Mouse (Mus musculus) gastrocnemius, adult 2 months (tissue): ENCODE data around the gene Cdk5r1. TPM values are rescaled to one million over a fixed set of nuclear protein-coding genes. Genes with fewer than 3 reads are reported as not detected.
"Not testable (repeated sequence)": the region's sequence is repeated elsewhere in the genome, so short reads cannot be mapped to it uniquely, and the experiment has no call there.

Source experiments
- DNase-seq: peaks from one replicate; pipeline ENCODE4 v3.0.0; 2022
- H3K27ac ChIP-seq: fragments of 200-600 bp; 2 replicates; pipeline ENCODE4 v1.8.1; 2022; ENCODE audit warnings: mild to moderate bottlenecking
- H3K4me3 ChIP-seq: fragments of 200-600 bp; 2 replicates; pipeline ENCODE4 v1.8.1; 2022; ENCODE audit warnings: mild to moderate bottlenecking, moderate library complexity
- CTCF ChIP-seq: fragments of 200-600 bp; IDR thresholded peaks from 2 replicates; pipeline ENCODE4 v1.8.1; 2022; ENCODE audit warnings: antibody characterized with exemption, mild to moderate bottlenecking, moderate library complexity
- intact Hi-C: fragments of 180-260 bp; cut with DNase I; formaldehyde crosslinking; loops from one replicate; pipeline ENCODE4 v1.15.1; 2025
- long read RNA-seq, 2 experiments: library from polyadenylated mRNA; stranded (forward); transcript quantifications; one replicate each; pipeline ENCODE4 v2.0.0; 2021
- total RNA-seq, 2 experiments: library from RNA; stranded (reverse); gene quantifications; 2 replicates each; pipeline ENCODE4 v1.2.3; 2021

Cdk5r1 gene
- under 1 TPM; 0.20 to 0.42 TPM for total RNA-seq
- long read RNA-seq, experiment 1, result 0 reads
- long read RNA-seq, experiment 2, result 0 reads

DNA sequence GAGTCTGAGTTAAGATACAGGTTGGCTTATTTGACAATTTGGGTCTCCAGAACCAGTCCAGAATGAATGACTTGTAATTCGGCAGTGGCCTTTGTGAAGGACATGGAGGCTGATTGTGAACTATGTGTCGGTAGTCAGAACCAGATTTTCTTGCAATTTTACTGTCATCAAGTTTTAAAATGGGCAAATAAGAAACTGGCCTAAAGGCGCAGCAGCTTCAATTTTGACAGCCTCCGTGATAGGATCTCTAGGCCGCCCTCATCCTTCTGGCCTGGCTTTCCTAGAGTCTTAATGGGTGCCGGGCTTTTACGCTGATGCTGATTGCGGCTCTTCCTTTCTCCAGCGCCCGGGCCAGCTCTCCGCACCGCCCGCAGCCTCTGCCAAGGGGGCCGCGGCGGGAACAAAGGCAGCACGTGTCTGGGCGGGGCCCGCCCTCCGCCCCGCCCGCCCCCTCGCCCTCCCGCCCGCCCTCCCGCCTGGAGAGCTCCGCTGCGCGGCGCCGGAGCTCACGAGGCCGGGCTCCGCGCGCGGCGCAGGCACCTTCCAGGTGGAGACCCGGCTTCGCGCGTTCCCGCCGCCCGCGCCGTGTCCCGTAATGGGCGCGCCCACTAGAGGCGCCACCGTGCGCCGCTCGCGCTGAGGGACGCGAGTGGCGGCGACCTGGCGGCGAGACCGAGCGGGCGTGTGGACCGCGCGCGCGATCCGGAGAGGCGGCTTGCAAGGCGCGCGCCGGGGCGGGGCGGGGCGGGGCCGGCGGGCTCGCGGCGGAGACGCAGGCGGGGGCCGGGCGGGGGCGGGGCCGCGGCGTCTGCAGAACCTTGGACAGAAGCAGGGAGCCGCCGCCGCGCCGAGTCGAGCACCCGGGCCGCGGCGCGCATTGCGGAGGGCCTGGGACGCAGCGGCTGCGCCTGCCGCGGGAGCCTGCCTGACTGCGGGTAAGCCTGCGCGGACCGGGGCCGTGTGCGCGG is at the start of gene Cdk5r1:
TSS of gene Cdk5r1 (plus strand) at position 802 of the 968 bp plus-strand sequence.
- peak; percentile 90 for DNase-seq
- peak; percentile 50 for TF ChIP-seq CTCF
- Histone ChIP-seq H3K27ac (peak within 1 kb of the TSS; percentile 81), H3K4me3 (peak within 1 kb of the TSS; percentile 74)
- intact Hi-C loops, result no loop called here

DNA sequence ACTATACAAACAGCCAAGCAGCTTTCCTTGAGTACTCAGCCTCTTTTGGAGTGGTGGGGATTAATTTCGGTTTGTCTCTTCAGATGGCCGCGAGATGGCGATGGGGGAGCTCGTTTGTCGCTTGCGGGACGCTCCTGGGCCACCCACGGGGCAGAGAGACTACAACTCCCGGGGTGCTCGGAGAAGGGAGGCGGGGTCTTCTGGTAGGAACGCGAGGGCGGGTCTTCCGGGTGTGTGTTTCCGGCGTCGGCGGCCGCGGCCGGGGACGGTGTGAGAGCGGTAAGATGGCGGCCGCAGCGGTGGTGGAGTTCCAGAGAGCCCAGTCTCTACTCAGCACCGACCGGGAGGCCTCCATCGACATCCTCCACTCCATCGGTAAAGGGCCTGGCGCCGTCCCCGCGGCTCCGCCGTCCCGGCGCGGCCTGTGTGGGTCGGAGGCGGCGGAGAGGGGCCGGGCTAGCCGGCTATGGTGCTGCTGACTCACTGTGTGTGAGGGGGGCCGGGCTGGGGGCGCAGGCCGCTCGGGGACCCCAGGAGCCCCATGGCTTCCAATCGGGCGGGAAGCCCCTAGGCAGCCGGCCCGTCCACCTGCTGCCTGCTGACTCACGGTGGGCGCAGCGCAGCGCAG is 48.3 kb upstream of the Cdk5r1 start, which contains the start of gene Psmd11:
TSS of gene Psmd11 (plus strand) at position 235 of the 628 bp plus-strand sequence.
- peak within 1 kb of the TSS; percentile 98 for H3K27ac ChIP-seq
- intact Hi-C loops, result loop anchor here (2.0 kb wide), 1 partner anchor 242 kb away; no protein-coding TSS in a partner anchor
- peak within 1 kb of the TSS; percentile 85 for H3K4me3 ChIP-seq
- DNase-seq, result peak; percentile 97
- TF ChIP-seq CTCF, result peak; percentile 78

DNA sequence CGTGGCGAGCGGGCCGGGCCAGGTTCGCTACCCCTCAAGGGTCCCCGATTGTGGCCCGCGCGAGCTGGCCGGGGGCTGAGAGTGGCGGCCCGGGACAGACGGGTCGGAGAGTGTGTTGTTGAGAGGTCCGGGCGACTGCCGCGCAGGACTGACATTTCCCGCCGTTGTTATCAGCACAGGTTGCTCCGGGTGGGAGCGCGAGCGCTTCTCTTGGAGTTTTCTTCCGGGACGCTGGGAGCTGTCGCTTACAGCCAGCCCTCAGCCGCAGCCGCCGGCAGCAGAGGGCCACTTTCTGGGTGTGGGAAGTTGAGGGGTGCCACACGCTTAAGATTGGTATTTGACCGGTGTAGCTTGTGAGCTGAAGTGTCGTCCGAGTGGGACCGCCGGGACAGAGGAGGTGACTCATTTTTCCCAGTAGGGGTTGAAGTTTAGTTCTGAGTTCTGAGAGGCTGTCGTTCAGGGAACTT is 47.8 kb upstream of the Cdk5r1 start:
- DNase-seq, result no peak
- intact Hi-C loops, result loop anchor here (2.0 kb wide), 1 partner anchor 242 kb away; no protein-coding TSS in a partner anchor

DNA sequence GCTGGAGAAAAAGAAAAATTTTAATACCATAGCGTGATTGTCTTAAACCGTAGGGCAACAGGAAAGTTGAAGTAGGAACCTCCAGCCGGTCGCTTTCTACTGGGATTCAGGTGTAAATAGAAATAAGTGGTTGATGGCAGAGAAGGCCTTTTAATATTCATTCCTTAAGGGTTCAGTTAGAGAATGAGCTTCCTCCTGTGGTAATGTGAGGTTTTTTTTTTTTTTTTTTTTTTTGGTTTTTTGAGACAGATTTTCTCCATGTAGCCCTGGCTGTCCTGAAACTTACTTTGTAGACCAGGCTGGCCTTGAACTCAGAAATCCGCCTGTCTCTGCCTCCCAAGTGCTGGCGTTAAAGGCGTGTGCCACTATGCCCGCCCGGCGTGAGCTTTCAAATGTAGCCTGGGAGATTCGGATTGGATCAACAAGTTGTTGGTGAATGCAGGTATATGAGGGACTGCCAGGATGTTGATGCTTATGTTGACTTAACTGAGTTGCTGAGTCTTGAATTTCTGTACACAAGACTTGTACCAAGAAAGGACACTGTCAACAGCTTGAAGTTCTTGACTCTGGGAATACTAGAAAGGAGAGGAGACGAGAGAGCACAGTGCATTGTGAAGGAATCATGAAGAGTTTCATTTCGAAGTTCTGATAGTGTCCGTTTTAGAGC is 47.2 kb upstream of the Cdk5r1 start:
- DNase-seq, result no peak
- intact Hi-C loops, result loop anchor here (2.0 kb wide), 1 partner anchor 241 kb away; no protein-coding TSS in a partner anchor
- Histone ChIP-seq H3K4me3 (peak overlapping the region; percentile 85), H3K27ac (peak overlapping the region; percentile 98)
- no peak for TF ChIP-seq CTCF

More for the DNA sequence above, 47.8 kb upstream of the Cdk5r1 start:
- Histone ChIP-seq H3K4me3 (peak overlapping the region; percentile 85), H3K27ac (peak overlapping the region; percentile 98)
- TF ChIP-seq CTCF, result no peak

DNA sequence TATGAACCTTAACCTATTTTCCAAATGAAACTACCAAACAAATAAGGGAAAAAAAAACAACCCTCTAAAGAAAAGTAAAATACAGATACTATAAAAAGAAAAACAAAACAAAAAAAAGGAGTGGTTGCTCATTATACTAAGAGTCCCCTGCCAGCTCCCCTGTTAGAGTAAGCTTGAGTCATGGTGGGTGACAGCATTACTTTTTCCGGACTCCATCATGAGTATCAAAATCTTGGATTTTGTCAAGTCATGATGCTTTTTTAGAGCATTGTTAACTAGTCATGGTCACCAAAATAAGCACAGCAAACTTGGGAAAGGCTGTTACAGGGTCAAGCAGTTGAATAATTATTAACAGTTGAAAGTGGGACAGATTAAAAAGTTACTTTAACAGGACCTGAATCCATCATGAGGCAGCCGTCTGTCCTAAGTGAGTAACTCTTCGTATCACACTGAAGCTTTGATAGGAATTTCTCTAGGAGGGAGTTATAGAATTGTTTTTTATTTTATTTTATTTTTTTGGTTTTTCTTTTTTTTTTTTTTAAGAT is 46.4 kb upstream of the Cdk5r1 start:
- intact Hi-C loops, result no loop called here
- DNase-seq, result no peak
- TF ChIP-seq CTCF, result no peak
- H3K4me3 ChIP-seq, result peak overlapping the region; percentile 85
- peak overlapping the region; percentile 98 for H3K27ac ChIP-seq

DNA sequence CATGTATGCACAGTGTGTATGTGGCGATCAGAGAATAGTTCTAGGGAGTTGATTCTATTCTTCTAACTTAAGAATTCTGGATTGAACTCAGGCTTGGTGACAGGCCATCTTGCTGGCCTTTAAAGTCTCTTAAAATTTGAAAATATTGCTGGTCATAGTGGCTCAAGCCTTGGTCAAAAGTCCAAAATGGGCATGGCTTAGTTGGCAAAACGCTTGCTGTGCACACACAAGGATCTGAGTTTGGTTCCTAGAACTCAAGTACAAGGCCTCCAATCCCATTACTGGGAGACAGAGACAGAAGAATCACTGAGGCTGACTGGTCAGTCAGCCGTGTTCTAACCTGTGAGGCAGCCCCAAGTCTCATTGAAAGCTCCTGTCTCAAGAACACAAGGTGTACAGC is 29.9 kb upstream of the Cdk5r1 start:
- Histone ChIP-seq H3K4me3 (no peak overlapping the region), H3K27ac (peak overlapping the region; percentile 29; the same call in 1 of the 2 replicates)
- TF ChIP-seq CTCF, result no peak
- no peak for DNase-seq
- intact Hi-C loops, result no loop called here

DNA sequence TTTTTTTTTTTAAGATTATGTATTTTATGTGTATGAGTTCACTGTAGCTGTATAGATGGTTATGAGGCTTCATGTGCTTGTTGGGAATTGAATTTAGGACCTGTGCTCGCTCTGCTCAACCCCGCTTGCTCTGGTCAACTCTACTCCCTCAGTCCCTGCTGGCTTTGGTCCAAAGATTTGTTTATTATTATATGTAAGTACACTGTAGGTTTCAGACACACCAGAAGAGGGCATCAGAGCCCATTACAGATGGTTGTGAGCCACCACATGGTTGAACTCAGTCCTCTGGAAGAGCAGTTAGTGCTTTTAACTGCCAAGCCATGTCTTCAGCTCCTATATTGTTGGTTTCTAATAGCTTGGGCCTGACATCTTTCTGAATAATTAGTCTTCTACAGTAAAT is 27.0 kb upstream of the Cdk5r1 start:
- Histone ChIP-seq H3K4me3 (no peak overlapping the region), H3K27ac (no peak overlapping the region)
- intact Hi-C loops, result no loop called here
- TF ChIP-seq CTCF, result no peak
- no peak for DNase-seq

DNA sequence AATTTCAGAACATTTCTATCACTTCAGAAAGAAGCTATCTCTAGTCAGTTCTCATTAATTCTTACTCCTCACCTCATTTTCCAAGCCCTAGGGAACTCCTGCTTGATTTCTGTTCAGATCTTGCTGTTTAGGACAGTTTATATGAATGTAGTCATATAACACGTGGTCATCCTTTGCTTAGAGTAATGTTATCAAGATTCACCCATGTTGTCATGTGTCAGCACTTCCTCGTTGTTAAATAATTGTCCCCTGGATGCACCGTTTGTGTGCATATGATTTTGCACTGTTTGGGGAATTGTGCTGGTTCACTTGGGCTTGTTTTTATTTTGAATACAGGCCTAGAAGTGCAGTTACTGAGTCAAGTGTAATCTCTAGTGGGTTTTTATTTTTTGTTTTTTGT is 24.6 kb upstream of the Cdk5r1 start:
- no peak overlapping the region for H3K4me3 ChIP-seq
- intact Hi-C loops, result no loop called here
- no peak for TF ChIP-seq CTCF
- no peak overlapping the region for H3K27ac ChIP-seq
- no peak for DNase-seq

DNA sequence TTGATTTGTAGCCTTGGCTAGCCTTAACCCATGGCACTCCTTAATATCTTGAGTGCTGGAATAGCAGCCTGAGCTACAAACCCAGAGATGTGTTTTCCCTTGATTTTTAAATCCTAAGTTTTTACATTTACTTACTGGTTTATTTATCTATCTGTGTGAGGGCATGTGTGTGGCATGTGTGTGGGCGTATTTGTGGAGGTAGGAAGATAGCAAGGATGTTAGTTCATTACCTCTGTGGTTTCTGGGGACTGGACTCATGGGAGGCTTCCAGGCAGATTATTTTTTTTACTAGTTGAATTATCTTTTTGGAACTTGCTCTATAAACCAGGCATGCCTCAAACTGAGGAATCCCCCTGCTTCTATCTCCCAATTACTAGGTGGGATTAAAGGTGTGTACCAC is 23.6 kb upstream of the Cdk5r1 start:
- no peak for TF ChIP-seq CTCF
- intact Hi-C loops, result no loop called here
- Histone ChIP-seq H3K4me3 (no peak overlapping the region), H3K27ac (no peak overlapping the region)
- no peak for DNase-seq

DNA sequence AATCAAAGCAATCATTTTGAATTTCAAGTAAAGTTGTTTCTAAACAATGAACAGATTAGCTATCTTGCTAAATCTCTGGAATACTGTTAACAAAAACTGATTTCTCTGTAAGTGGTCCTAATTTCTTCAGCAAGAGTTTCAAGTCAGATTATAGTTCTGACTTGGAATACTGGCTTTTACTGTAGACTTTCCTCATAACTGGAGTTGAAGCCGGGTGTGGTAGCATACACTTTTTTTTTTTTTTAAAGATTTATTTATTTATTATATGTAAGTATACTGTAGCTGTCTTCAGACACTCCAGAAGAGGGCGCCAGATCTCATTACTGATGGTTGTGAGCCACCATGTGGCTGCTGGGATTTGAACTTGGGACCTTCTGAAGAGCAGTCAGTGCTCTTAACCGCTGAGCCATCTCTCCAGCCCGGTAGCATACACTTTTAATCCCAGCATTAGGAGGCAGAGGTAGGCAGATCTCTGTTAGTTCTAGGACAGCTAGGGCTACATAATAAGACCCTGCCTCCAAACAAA is 13.2 kb upstream of the Cdk5r1 start:
- peak; percentile 50 for TF ChIP-seq CTCF
- H3K27ac ChIP-seq, H3K4me3 ChIP-seq, DNase-seq, intact Hi-C loops: not testable (repeated sequence)

DNA sequence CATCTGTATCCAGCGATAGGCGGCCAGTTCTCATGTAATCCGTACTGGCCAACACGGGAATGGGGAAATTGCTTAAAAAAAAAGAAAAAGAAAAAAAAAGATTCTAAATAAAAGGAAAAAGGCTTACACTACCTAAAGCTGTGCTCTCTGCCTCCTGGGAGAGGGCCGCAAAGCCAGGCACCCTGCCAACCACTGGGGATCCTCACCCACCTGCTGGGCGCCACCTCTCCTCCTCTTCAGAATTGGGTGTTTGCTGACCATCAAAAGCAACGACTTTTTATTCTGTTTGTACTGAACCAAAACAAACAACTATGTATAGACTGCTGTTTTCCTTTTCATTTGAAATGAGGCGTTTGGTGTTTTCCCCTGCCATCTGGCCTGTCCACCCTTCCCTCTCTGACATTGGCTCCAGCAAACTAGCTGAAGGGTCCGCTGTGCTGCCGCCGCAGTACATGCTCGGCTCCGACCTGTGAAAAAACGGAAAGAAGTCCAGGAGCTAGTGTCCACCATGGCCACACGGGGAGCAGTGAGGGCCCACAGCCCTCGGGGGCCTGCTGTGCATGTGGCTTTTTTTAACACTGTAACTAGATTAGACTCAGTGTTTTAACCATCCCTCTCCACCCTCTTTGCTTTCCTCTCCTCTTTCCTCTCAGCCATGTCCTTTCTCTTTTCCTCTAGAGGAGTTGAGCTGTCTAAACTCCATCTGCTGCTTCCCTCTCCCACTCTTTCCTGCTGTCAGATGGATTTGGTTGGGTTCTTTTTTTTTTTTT is 4.8 kb upstream of the Cdk5r1 start:
- Histone ChIP-seq H3K27ac (no peak overlapping the region), H3K4me3 (no peak overlapping the region)
- intact Hi-C loops, result no loop called here
- no peak for TF ChIP-seq CTCF
- no peak for DNase-seq
